Mouse (Mus musculus) right cerebral cortex, adult 18-20 months (tissue): ENCODE data around the gene Vmp1.
A peak's percentile ranks its signal among the peaks of the same experiment; 100 is the strongest.

Source experiments
- DNase-seq: peaks from one replicate; pipeline ENCODE4 v3.0.0; 2022; ENCODE audit warnings: mixed read lengths

Gene Vmp1

GRCm38 (mm10) chr11:86598572-86598971, 85.1 kb downstream of the Vmp1 start:
- no peak for DNase-seq

GRCm38 (mm10) chr11:86598154-86598553, 85.5 kb downstream of the Vmp1 start:
- no peak for DNase-seq

GRCm38 (mm10) chr11:86596976-86597375, 86.7 kb downstream of the Vmp1 start:
- DNase-seq = no peak

- DNase-seq = peak; percentile 35
Observed at GRCm38 (mm10) chr11:86596187-86596960, 87.3 kb downstream of the Vmp1 start.

- no peak for DNase-seq
Observed at GRCm38 (mm10) chr11:86595366-86595765, 88.3 kb downstream of the Vmp1 start.

GRCm38 (mm10) chr11:86594188-86594876, 89.3 kb downstream of the Vmp1 start:
- DNase-seq = no peak

- no peak for DNase-seq
Observed at GRCm38 (mm10) chr11:86593443-86593842, 90.2 kb downstream of the Vmp1 start.

GRCm38 (mm10) chr11:86592993-86593392, 90.6 kb downstream of the Vmp1 start:
- no peak for DNase-seq

GRCm38 (mm10) chr11:86591931-86592616, 91.6 kb downstream of the Vmp1 start:
- DNase-seq = no peak

- DNase-seq = no peak
Observed at GRCm38 (mm10) chr11:86591301-86591845, 92.3 kb downstream of the Vmp1 start.

- DNase-seq = peak; percentile 62
Observed at GRCm38 (mm10) chr11:86590579-86590978, 93.1 kb downstream of the Vmp1 start.

GRCm38 (mm10) chr11:86590066-86590465, 93.6 kb downstream of the Vmp1 start:
- no peak for DNase-seq

GRCm38 (mm10) chr11:86588583-86589298, 94.9 kb downstream of the Vmp1 start:
- no peak for DNase-seq

GRCm38 (mm10) chr11:86587830-86588229, 95.8 kb downstream of the Vmp1 start:
- no peak for DNase-seq

- no peak for DNase-seq
Observed at GRCm38 (mm10) chr11:86586868-86587792, 96.5 kb downstream of the Vmp1 start.

- DNase-seq = no peak
Observed at GRCm38 (mm10) chr11:86586177-86586867, 97.3 kb downstream of the Vmp1 start.

GRCm38 (mm10) chr11:86585598-86585984, 98.0 kb downstream of the Vmp1 start:
- no peak for DNase-seq

GRCm38 (mm10) chr11:86584898-86585597, 98.6 kb downstream of the Vmp1 start:
- DNase-seq = no peak

- no peak for DNase-seq
Observed at GRCm38 (mm10) chr11:86583990-86584897, 99.4 kb downstream of the Vmp1 start.
